Mouse (Mus musculus): Measurements from ENCODE around the gene Ociad2. TPM values are rescaled to one million over a fixed set of nuclear protein-coding genes. Genes with fewer than 3 reads are reported as not detected.

The Ociad2 gene
- total and polyA plus RNA-seq, 2 experiments: 4.3 to 8.4 TPM

DNA sequence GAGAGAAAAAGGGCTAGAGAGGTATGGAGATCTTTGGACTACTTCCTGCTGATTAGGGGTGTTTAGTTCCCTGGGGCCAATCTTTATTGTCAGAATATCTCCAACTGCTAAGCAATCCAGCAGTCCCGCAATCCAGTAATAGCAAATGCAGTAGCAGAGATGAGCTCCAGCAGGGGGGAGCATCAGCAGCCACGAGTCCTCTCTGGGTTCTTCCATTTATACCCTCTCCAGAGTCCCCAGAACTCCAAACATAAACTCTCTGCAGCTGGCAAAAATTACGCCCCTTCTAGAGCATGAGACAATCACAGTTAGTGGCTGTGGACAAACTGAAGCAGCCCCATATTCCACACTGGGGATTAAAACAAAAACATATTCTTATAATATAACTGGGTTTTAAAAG is 28.9 kb upstream of the Ociad2 start:
- Histone ChIP-seq H3K27me3 (ENCODE audit: control insufficient read depth, insufficient read depth, low read length) (no peaks in the 10 kb centered on the region), H3K4me1 (ENCODE audit: control insufficient read depth, insufficient read depth, low read length) (no peaks in the 10 kb centered on the region), H3K9ac (ENCODE audit: low read depth, low read length) (no peak overlapping the region), H3K27ac (replicated peaks; ENCODE audit: insufficient read depth, low read depth, low read length) (no peak overlapping the region), H3K36me3 (ENCODE audit: control insufficient read depth, insufficient read depth, low read length) (no peaks in the 10 kb centered on the region), H3K79me2 (ENCODE audit: control insufficient read depth, insufficient read depth, low read length) (no peaks in the 10 kb centered on the region), H3K4me3 (ENCODE audit: insufficient read depth, low read depth, low read length) (no peak overlapping the region)
- DNase-seq (ENCODE audit: extremely low read depth, low read depth, low spot score): no peak
- 72% methylated on average over 3 of the region's 3 CpGs for WGBS
- TF ChIP-seq CTCF (IDR thresholded peaks at IDR 0.05; ENCODE audit: low read depth, low read length): no peak
- TF ChIP-seq POLR2A (IDR thresholded peaks at IDR 0.05; ENCODE audit: extremely low read depth, insufficient read depth, low read length): no peak

DNA sequence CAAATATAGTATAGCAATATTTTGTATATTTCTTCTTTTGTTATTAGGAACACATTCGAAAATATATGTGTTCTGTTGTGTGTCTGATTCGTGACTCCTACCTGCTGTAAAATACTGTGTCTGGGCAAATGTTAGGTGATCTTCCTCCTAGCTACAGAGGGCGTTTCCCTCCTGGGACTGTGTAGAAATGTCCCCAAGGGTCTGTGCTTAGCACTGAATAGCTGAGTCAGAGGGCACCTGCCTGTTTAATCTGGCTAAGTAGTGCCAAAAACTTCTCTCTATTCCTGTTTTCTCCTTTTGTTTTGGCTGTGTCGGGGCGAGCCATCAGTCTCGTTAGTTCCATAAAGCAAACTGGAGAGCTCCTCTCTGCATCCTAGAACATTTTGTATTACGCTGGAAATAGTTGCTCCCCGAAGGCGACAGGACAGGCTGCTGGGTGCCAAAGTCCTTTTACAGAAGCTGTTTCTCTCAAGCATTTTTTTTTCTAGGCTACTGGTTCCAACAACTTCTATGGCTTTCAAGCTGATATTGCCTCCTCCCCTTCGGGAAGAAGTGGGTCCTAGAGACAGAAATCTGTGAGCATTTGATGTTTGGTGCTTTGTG is 28.1 kb upstream of the Ociad2 start:
- WGBS: 70% methylated on average over 10 of the region's 10 CpGs
- H3K9ac ChIP-seq (ENCODE audit: low read depth, low read length): no peak overlapping the region
- DNase-seq (ENCODE audit: extremely low read depth, low read depth, low spot score): no peak
- H3K79me2 ChIP-seq (ENCODE audit: control insufficient read depth, insufficient read depth, low read length): no peaks in the 10 kb centered on the region
- no peaks in the 10 kb centered on the region for H3K36me3 ChIP-seq (ENCODE audit: control insufficient read depth, insufficient read depth, low read length)
- no peak overlapping the region for H3K27ac ChIP-seq (replicated peaks; ENCODE audit: insufficient read depth, low read depth, low read length)
- TF ChIP-seq POLR2A (IDR thresholded peaks at IDR 0.05; ENCODE audit: extremely low read depth, insufficient read depth, low read length): no peak
- TF ChIP-seq CTCF (IDR thresholded peaks at IDR 0.05; ENCODE audit: low read depth, low read length): no peak
- H3K27me3 ChIP-seq (ENCODE audit: control insufficient read depth, insufficient read depth, low read length): no peaks in the 10 kb centered on the region
- H3K4me1 ChIP-seq (ENCODE audit: control insufficient read depth, insufficient read depth, low read length): no peaks in the 10 kb centered on the region
- H3K4me3 ChIP-seq (ENCODE audit: insufficient read depth, low read depth, low read length): no peak overlapping the region

DNA sequence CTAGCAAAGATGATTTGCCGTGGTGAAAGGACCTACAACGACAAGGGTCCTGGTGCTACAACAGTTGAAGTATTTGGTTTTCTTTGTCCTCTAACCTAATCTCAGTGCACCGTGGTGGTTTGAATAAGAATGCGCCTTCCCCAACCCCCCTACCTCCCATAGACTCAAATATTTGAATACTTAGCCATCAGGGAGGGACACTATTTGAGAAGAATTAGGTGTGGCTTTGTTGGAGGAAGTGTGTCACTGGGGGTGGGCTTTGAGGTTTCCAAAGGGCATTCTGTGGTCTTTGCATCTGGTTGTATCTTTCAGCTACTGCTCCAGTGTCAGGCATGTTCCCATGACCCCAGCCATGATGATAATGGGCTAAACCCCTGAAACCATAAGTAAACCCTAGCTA is 27.1 kb upstream of the Ociad2 start:
- Histone ChIP-seq H3K27me3 (ENCODE audit: control insufficient read depth, insufficient read depth, low read length) (no peaks in the 10 kb centered on the region), H3K27ac (replicated peaks; ENCODE audit: insufficient read depth, low read depth, low read length) (no peak overlapping the region), H3K4me1 (ENCODE audit: control insufficient read depth, insufficient read depth, low read length) (no peaks in the 10 kb centered on the region), H3K9ac (ENCODE audit: low read depth, low read length) (no peak overlapping the region), H3K36me3 (ENCODE audit: control insufficient read depth, insufficient read depth, low read length) (no peaks in the 10 kb centered on the region), H3K4me3 (ENCODE audit: insufficient read depth, low read depth, low read length) (no peak overlapping the region), H3K79me2 (ENCODE audit: control insufficient read depth, insufficient read depth, low read length) (no peaks in the 10 kb centered on the region)
- DNase-seq (ENCODE audit: extremely low read depth, low read depth, low spot score): no peak
- 73% methylated on average over 4 of the region's 4 CpGs for WGBS
- TF ChIP-seq POLR2A (IDR thresholded peaks at IDR 0.05; ENCODE audit: extremely low read depth, insufficient read depth, low read length): no peak
- no peak for TF ChIP-seq CTCF (IDR thresholded peaks at IDR 0.05; ENCODE audit: low read depth, low read length)

DNA sequence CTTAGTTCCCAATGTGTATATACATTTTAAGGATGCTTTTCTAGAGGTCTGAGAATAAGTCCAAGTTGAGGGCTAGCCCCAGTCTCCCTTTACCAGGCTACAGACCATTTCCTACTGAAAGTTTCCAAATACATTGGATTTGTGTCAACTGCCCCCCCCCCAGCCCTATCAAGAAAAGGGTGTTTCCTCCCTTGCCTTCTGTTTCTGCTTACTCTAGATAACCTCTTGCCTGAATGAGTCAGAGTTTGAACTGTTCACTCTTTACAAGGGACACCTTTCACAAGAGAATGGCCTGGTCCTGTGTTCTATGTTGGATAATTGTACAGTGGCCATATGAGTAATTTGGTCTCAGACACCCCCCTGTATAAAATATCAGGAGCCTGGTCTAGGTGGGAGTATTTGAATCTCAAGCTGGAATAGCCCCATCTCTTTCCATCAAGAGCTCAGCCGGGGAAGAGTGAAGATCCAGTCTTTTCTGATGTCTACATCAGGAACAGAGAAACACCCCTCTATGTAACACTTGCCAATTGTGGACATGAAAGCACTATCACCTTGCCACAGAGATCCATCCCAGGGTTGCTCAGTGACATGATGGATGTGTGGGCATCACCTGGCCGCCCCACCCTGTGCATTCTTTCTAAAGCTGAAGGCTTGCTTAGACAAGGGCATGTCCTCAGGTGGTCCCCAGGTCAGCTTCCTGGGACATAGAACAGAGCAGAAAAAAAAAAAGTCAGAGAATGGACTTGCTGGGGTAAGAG is 23.5 kb upstream of the Ociad2 start:
- TF ChIP-seq CTCF (IDR thresholded peaks at IDR 0.05; ENCODE audit: low read depth, low read length) (no peak), POLR2A (IDR thresholded peaks at IDR 0.05; ENCODE audit: extremely low read depth, insufficient read depth, low read length) (no peak)
- no peak for DNase-seq (ENCODE audit: extremely low read depth, low read depth, low spot score)
- Histone ChIP-seq H3K9ac (ENCODE audit: low read depth, low read length) (no peak overlapping the region), H3K4me3 (ENCODE audit: insufficient read depth, low read depth, low read length) (no peak overlapping the region), H3K4me1 (ENCODE audit: control insufficient read depth, insufficient read depth, low read length) (peaks cover 6% of the 10 kb centered on the region; the same call in 1 of the 2 replicates), H3K27me3 (ENCODE audit: control insufficient read depth, insufficient read depth, low read length) (no peaks in the 10 kb centered on the region), H3K79me2 (ENCODE audit: control insufficient read depth, insufficient read depth, low read length) (no peaks in the 10 kb centered on the region), H3K27ac (replicated peaks; ENCODE audit: insufficient read depth, low read depth, low read length) (no peak overlapping the region), H3K36me3 (ENCODE audit: control insufficient read depth, insufficient read depth, low read length) (no peaks in the 10 kb centered on the region)
- WGBS: 96% methylated on average over 2 of the region's 2 CpGs

DNA sequence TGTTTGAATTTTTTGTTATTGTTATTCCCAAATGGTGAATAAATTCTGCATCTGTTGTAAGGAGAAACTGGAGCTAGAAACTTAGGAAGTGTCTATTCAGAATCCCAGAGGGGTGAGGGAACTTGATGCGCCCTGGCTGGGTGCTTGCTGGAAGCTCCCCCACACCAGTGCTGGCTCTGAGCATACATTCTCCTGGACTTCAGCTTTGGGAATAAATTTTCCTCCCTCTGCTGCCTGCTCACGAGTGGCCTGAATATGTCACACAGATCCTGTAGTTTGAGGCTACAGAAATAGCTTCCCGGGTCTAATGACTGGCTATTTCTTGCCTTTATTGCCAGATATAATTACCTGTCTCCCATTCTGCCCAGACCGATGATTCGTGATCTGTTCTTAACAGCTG is 22.0 kb upstream of the Ociad2 start:
- 90% methylated on average over 5 of the region's 5 CpGs for WGBS
- no peak for DNase-seq (ENCODE audit: extremely low read depth, low read depth, low spot score)
- Histone ChIP-seq H3K79me2 (ENCODE audit: control insufficient read depth, insufficient read depth, low read length) (no peaks in the 10 kb centered on the region), H3K27me3 (ENCODE audit: control insufficient read depth, insufficient read depth, low read length) (no peaks in the 10 kb centered on the region), H3K36me3 (ENCODE audit: control insufficient read depth, insufficient read depth, low read length) (no peaks in the 10 kb centered on the region), H3K9ac (ENCODE audit: low read depth, low read length) (no peak overlapping the region), H3K4me1 (ENCODE audit: control insufficient read depth, insufficient read depth, low read length) (peaks cover 6% of the 10 kb centered on the region; the same call in 1 of the 2 replicates), H3K4me3 (ENCODE audit: insufficient read depth, low read depth, low read length) (no peak overlapping the region), H3K27ac (replicated peaks; ENCODE audit: insufficient read depth, low read depth, low read length) (no peak overlapping the region)
- TF ChIP-seq POLR2A (IDR thresholded peaks at IDR 0.05; ENCODE audit: extremely low read depth, insufficient read depth, low read length): no peak
- no peak for TF ChIP-seq CTCF (IDR thresholded peaks at IDR 0.05; ENCODE audit: low read depth, low read length)

GRCm38 (mm10) chr5:73362338-73362737 is 21.5 kb upstream of the Ociad2 start:
- Histone ChIP-seq H3K27me3 (ENCODE audit: control insufficient read depth, insufficient read depth, low read length) (no peaks in the 10 kb centered on the region), H3K27ac (replicated peaks; ENCODE audit: insufficient read depth, low read depth, low read length) (no peak overlapping the region), H3K79me2 (ENCODE audit: control insufficient read depth, insufficient read depth, low read length) (no peaks in the 10 kb centered on the region), H3K9ac (ENCODE audit: low read depth, low read length) (no peak overlapping the region), H3K4me3 (ENCODE audit: insufficient read depth, low read depth, low read length) (no peak overlapping the region), H3K36me3 (ENCODE audit: control insufficient read depth, insufficient read depth, low read length) (no peaks in the 10 kb centered on the region), H3K4me1 (ENCODE audit: control insufficient read depth, insufficient read depth, low read length) (peaks cover 6% of the 10 kb centered on the region; the same call in 1 of the 2 replicates)
- WGBS: 88% methylated on average over 7 of the region's 7 CpGs
- TF ChIP-seq CTCF (IDR thresholded peaks at IDR 0.05; ENCODE audit: low read depth, low read length) (no peak), POLR2A (IDR thresholded peaks at IDR 0.05; ENCODE audit: extremely low read depth, insufficient read depth, low read length) (no peak)
- no peak for DNase-seq (ENCODE audit: extremely low read depth, low read depth, low spot score)
